Mouse (Mus musculus): ENCODE measurements at regions not wholly inside any gene's neighbourhood (a gene's known extent, or its start where the extent isn't known, plus 50 kb on each side); places are given as distances from the start of the nearest gene placed in this dataset.
A peak's percentile ranks its signal among the peaks of the same experiment; 100 is the strongest.

DNA sequence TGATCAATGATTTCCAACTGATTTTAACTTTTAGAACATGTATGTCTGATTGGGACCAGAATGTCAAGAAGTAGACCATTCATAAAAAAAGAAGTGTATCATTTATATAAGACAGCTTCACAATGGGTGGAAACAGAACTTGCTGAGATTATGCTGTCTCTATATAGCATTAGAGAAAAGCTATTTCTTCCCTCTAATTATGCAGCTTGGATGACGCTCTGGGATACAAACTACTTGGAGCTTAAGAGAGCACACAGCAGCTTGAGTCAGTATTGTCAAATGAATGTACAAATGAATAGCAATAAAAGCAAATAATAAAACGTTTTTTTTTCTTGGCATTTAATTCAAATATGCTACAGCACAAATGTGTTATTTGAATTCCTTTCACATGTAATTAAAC, 428.7 kb downstream of the Hace1 start:
- Histone ChIP-seq H3K4me1 (replicated peaks; ENCODE audit: control insufficient read depth in 2 of 2, insufficient read depth in 2 of 2, low read length in 1 of 2) (no peaks in the 10 kb centered on the region), H3K27ac (no peak overlapping the region), H3K9me3 (ENCODE audit: control insufficient read depth, low read length) (no peaks in the 10 kb centered on the region), H3K4me3 (ENCODE audit: insufficient read depth in 1 of 2, low read depth in 2 of 2, low read length in 2 of 2) (no peak overlapping the region), H3K36me3 (replicated peaks; ENCODE audit: control insufficient read depth, insufficient read depth, low read depth) (no peaks in the 10 kb centered on the region), H3K9ac (replicated peaks) (no peak overlapping the region), H3K4me2 (ENCODE audit: low read depth) (no peak overlapping the region), H3K27me3 (ENCODE audit: control insufficient read depth, insufficient read depth, low read length) (no peaks in the 10 kb centered on the region)
- ATAC-seq (ENCODE audit: insufficient read depth) (no peak), DNase-seq (ENCODE audit: low read depth in 3 of 3, low spot score in 3 of 3) (no peak)
- WGBS (ENCODE audit: insufficient replicate concordance) = 43% methylated on average over 2 of the region's 2 CpGs
- no peak for TF ChIP-seq EP300 (IDR thresholded peaks at IDR 0.05; ENCODE audit: low read depth)
- no peak for TF ChIP-seq CTCF (IDR thresholded peaks at IDR 0.05; ENCODE audit: low read depth)

DNA sequence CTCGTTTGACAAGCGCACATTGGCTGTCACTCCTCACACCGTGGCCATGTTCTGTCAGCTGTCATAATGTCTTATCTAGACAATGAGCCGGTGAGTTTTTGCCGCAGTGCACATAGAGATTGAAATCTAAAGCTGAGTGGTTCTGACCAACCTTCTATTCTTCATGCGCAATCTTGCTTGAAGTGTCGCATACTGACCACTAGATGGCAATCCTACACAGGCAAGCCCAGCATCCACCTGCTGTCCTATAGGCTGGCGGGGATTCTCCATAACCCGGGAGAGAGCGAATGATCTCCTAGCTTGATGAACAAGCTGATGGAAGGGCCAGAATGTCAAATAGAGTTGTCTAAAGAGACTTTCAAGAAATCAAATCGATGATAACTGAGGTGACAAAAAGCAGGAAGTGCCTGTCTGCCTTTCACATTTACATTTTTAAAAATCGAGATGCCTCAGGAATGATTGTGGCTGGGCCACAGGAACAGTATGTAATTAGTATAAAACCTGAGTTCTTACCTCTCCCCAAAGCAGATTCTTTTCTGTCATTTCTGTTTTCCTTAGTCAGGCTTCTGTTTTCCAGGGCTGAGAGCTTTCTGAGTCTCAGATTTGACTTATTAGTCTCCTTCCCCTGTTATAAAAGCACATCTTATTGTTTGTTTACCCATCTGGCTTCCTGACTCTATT, 434.4 kb downstream of the Hace1 start:
- TF ChIP-seq EP300 (IDR thresholded peaks at IDR 0.05; ENCODE audit: low read depth) = no peak
- peak; percentile 82 for TF ChIP-seq CTCF (IDR thresholded peaks at IDR 0.05; ENCODE audit: low read depth)
- H3K4me2 ChIP-seq (ENCODE audit: low read depth) = no peak overlapping the region
- H3K9ac ChIP-seq (replicated peaks) = no peak overlapping the region
- no peak overlapping the region for H3K27ac ChIP-seq
- H3K36me3 ChIP-seq (replicated peaks; ENCODE audit: control insufficient read depth, insufficient read depth, low read depth) = no peaks in the 10 kb centered on the region
- DNase-seq (ENCODE audit: low read depth in 3 of 3, low spot score in 3 of 3) (no peak), ATAC-seq (ENCODE audit: insufficient read depth) (no peak)
- H3K4me1 ChIP-seq (replicated peaks; ENCODE audit: control insufficient read depth in 2 of 2, insufficient read depth in 2 of 2, low read length in 1 of 2) = no peaks in the 10 kb centered on the region
- WGBS (ENCODE audit: insufficient replicate concordance) = 16% methylated on average over 12 of the region's 12 CpGs
- no peak overlapping the region for H3K4me3 ChIP-seq (ENCODE audit: insufficient read depth in 1 of 2, low read depth in 2 of 2, low read length in 2 of 2)
- H3K9me3 ChIP-seq (ENCODE audit: control insufficient read depth, low read length) = no peaks in the 10 kb centered on the region
- no peaks in the 10 kb centered on the region for H3K27me3 ChIP-seq (ENCODE audit: control insufficient read depth, insufficient read depth, low read length)

DNA sequence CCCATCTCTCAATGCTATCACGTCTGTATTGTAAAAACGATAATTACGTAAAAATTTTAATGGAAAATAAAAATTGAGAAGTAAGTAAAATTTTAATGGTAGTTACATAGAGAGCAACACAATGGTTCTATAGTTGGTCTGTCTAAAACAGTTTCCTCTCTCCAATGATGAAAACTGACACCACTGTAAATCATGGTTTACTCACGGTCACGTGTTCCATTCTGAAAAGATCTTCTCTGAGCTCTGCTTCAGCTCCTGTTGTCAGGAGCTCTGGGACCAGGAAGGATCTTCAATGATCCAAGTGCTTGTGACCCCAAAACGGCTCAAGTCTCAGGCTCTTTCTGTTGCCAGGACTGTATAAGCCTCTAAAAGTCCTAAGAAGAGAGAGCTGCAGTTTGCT, 435.0 kb downstream of the Hace1 start:
- H3K4me3 ChIP-seq (ENCODE audit: insufficient read depth in 1 of 2, low read depth in 2 of 2, low read length in 2 of 2) = no peak overlapping the region
- TF ChIP-seq EP300 (IDR thresholded peaks at IDR 0.05; ENCODE audit: low read depth) = no peak
- no peak for TF ChIP-seq CTCF (IDR thresholded peaks at IDR 0.05; ENCODE audit: low read depth)
- ATAC-seq (ENCODE audit: insufficient read depth) = no peak
- no peak for DNase-seq (ENCODE audit: low read depth in 3 of 3, low spot score in 3 of 3)
- H3K27me3 ChIP-seq (ENCODE audit: control insufficient read depth, insufficient read depth, low read length) = no peaks in the 10 kb centered on the region
- H3K9ac ChIP-seq (replicated peaks) = no peak overlapping the region
- H3K9me3 ChIP-seq (ENCODE audit: control insufficient read depth, low read length) = no peaks in the 10 kb centered on the region
- H3K36me3 ChIP-seq (replicated peaks; ENCODE audit: control insufficient read depth, insufficient read depth, low read depth) = no peaks in the 10 kb centered on the region
- no peaks in the 10 kb centered on the region for H3K4me1 ChIP-seq (replicated peaks; ENCODE audit: control insufficient read depth in 2 of 2, insufficient read depth in 2 of 2, low read length in 1 of 2)
- H3K27ac ChIP-seq = no peak overlapping the region
- H3K4me2 ChIP-seq (ENCODE audit: low read depth) = no peak overlapping the region
- WGBS (ENCODE audit: insufficient replicate concordance) = 49% methylated on average over 6 of the region's 6 CpGs

DNA sequence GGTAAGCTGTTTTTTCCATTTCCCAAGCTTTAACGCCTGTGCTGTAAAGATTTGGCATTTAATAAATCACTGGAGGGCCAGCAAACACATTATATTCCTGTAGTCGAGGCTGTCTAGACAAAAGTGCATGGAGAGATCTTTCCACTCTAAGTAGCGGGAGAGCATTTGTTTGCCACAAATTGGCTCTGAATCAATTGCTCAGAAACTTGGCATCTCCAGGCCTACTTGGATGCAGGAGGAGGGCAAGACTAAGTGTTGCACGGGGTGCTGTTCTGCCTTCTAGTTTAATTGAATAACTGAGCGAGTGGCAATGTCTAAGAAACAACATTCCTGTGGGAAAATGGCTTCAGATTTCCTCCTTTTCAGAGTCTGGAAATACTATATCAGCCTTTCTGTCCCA, 438.7 kb downstream of the Hace1 start:
- no peak overlapping the region for H3K27ac ChIP-seq
- DNase-seq (ENCODE audit: low read depth in 3 of 3, low spot score in 3 of 3) (no peak), ATAC-seq (ENCODE audit: insufficient read depth) (no peak)
- H3K36me3 ChIP-seq (replicated peaks; ENCODE audit: control insufficient read depth, insufficient read depth, low read depth) = no peaks in the 10 kb centered on the region
- no peaks in the 10 kb centered on the region for H3K9me3 ChIP-seq (ENCODE audit: control insufficient read depth, low read length)
- no peaks in the 10 kb centered on the region for H3K4me1 ChIP-seq (replicated peaks; ENCODE audit: control insufficient read depth in 2 of 2, insufficient read depth in 2 of 2, low read length in 1 of 2)
- no peaks in the 10 kb centered on the region for H3K27me3 ChIP-seq (ENCODE audit: control insufficient read depth, insufficient read depth, low read length)
- no peak overlapping the region for H3K4me2 ChIP-seq (ENCODE audit: low read depth)
- TF ChIP-seq EP300 (IDR thresholded peaks at IDR 0.05; ENCODE audit: low read depth) (no peak), CTCF (IDR thresholded peaks at IDR 0.05; ENCODE audit: low read depth) (no peak)
- no peak overlapping the region for H3K4me3 ChIP-seq (ENCODE audit: insufficient read depth in 1 of 2, low read depth in 2 of 2, low read length in 2 of 2)
- no peak overlapping the region for H3K9ac ChIP-seq (replicated peaks)
- WGBS (ENCODE audit: insufficient replicate concordance) = 50% methylated on average over 5 of the region's 5 CpGs

DNA sequence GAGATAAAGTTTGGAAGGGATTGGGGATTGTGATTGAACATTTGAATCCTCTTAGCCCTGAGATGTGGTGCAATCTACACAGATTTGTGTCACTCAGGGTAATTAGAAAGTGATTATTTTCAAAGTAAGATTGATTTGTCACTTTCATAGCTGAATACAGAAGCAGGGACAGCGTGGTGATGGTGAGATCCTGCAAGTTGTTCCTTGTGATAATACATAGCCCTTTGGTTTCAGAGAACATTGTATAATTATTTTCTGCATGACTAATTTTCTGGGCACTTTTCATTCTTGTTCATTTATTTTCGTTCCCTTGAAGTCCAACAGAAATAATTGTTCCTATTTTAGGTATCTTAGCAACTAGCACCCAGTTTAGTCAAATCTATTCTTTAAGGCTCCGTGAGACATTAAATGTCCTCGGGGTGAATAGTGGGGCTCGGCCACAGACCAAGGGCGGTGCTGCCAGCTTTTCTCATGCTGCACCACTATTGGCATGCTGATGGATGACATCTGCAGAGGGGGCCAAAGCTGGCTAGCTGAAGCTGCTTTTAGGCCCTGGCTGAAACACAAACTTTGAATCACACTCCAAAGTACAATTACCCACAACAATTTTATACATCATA, 468.0 kb downstream of the Hace1 start:
- Histone ChIP-seq H3K4me2 (ENCODE audit: low read depth) (no peak overlapping the region), H3K27ac (no peak overlapping the region), H3K36me3 (replicated peaks; ENCODE audit: control insufficient read depth, insufficient read depth, low read depth) (no peaks in the 10 kb centered on the region), H3K4me3 (ENCODE audit: insufficient read depth in 1 of 2, low read depth in 2 of 2, low read length in 2 of 2) (no peak overlapping the region), H3K27me3 (ENCODE audit: control insufficient read depth, insufficient read depth, low read length) (no peaks in the 10 kb centered on the region), H3K9ac (replicated peaks) (no peak overlapping the region), H3K4me1 (replicated peaks; ENCODE audit: control insufficient read depth in 2 of 2, insufficient read depth in 2 of 2, low read length in 1 of 2) (no peaks in the 10 kb centered on the region), H3K9me3 (ENCODE audit: control insufficient read depth, low read length) (no peaks in the 10 kb centered on the region)
- 50% methylated on average over 6 of the region's 6 CpGs for WGBS (ENCODE audit: insufficient replicate concordance)
- TF ChIP-seq EP300 (IDR thresholded peaks at IDR 0.05; ENCODE audit: low read depth) (no peak), CTCF (IDR thresholded peaks at IDR 0.05; ENCODE audit: low read depth) (no peak)
- ATAC-seq (ENCODE audit: insufficient read depth) (no peak), DNase-seq (ENCODE audit: low read depth in 3 of 3, low spot score in 3 of 3) (no peak)
